Mouse (Mus musculus) erythroblast, embryonic 14.5 days (primary cell): ENCODE measurements around the gene Pde3b.

Experiments
- GATA1 ChIP-seq: IDR thresholded peaks from 2 replicates; pipeline ENCODE4 v1.6.1; 2012; ENCODE audit warnings: low read length, inconsistent platforms, mixed read lengths
- TAL1 ChIP-seq: IDR thresholded peaks from 3 replicates; pipeline ENCODE4 v1.6.1; 2012; ENCODE audit warnings: low read length, inconsistent platforms, mixed read lengths

DNA sequence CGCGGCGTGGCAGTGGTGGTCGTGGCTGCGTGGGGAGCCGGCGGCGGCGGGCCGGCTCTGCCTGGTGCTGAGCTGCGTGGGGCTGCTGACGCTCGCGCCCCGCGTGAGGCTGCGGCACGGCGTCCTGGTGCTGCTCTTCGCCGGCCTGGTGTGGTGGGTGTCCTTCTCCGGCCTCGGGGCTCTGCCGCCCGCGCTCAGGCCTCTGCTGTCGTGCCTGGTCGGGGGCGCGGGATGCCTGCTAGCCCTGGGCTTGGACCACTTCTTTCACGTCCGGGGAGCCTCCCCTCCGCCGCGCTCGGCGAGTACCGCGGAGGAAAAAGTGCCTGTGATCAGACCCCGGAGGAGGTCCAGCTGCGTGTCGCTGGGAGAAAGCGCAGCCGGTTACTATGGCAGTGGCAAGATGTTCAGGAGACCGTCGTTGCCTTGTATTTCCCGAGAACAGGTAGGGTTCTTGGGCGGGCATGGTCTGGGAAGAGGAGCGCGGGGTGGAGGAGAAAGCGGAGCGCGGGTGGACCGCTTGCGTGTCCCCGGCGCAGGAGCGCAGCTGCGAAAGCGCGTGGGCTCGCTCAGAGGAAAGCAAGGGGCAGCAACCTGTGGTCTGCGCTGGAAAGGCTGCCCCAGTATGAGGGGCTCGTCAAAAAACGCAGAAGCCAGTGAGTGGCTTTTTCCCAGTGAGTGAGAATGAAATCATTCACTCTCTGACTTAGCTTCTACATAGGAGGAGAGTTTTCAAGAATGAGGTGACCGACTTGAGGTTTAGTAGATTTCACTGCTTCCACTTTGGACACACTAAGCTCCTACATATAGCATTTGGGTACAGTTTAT lies 1.2 kb downstream of the Pde3b start:
- TF ChIP-seq GATA1 (no peak), TAL1 (no peak)
